Mouse (Mus musculus) MEL (cell line): ENCODE results near the gene Cbln3. TPM values are rescaled to one million over a fixed set of nuclear protein-coding genes. Genes with fewer than 3 reads are reported as not detected.
A peak's percentile ranks its signal among the peaks of the same experiment; 100 is the strongest.

Source experiments
- DNase-seq: peaks from one replicate; pipeline ENCODE4 v3.0.0; 2011; ENCODE audit warnings: low read depth, low spot score
- H3K27ac ChIP-seq: 2 replicates; pipeline ENCODE4 v1.5.1; 2012; ENCODE audit warnings: low read depth, mild to moderate bottlenecking, control low read depth, low read length, moderate library complexity; ENCODE audit not compliant: control insufficient read depth
- H3K27me3 ChIP-seq, 2 experiments: fragments of 150-350 bp in 1 of 2; sonication (generic) in 1 of 2; 2 replicates each; pipeline ENCODE4 v1.6.1; 2012; ENCODE audit warnings: low read length in 2 of 2, mild to moderate bottlenecking in 2 of 2, improper control_type of control experiment in 1 of 2, moderate library complexity in 1 of 2; ENCODE audit not compliant: insufficient read depth in 2 of 2, control insufficient read depth in 1 of 2
- H3K36me3 ChIP-seq, 2 experiments: 2 replicates each; pipeline ENCODE4 v1.6.1; 2012 to 2014; ENCODE audit warnings: low read length in 2 of 2, improper control_type of control experiment in 1 of 2, inconsistent platforms in 1 of 2, mild to moderate bottlenecking in 1 of 2; ENCODE audit not compliant: insufficient read depth in 2 of 2, control insufficient read depth in 1 of 2
- H3K4me1 ChIP-seq, 2 experiments: fragments of 150-350 bp in 1 of 2; sonication (generic) in 1 of 2; 2 replicates each; pipeline ENCODE4 v1.6.1; 2012; ENCODE audit warnings: low read length in 2 of 2, improper control_type of control experiment in 1 of 2, mild to moderate bottlenecking in 1 of 2; ENCODE audit not compliant: insufficient read depth in 2 of 2, control insufficient read depth in 1 of 2
- H3K4me3 ChIP-seq, 2 experiments: fragments of 150-350 bp in 1 of 2; sonication (generic) in 1 of 2; 2 replicates each; pipeline ENCODE4 v1.5.1; 2012; ENCODE audit warnings: low read depth in 2 of 2, low read length in 2 of 2, mild to moderate bottlenecking in 2 of 2, moderate library complexity in 2 of 2, control low read depth in 1 of 2, improper control_type of control experiment in 1 of 2; ENCODE audit not compliant: control insufficient read depth in 1 of 2, insufficient read depth in 1 of 2
- H3K79me2 ChIP-seq: 2 replicates; pipeline ENCODE4 v1.6.1; 2012; ENCODE audit warnings: mild to moderate bottlenecking, low read length, moderate library complexity; ENCODE audit not compliant: control insufficient read depth, poor library complexity, insufficient read depth
- H3K9ac ChIP-seq: 2 replicates; pipeline ENCODE4 v1.6.1; 2012; ENCODE audit warnings: low read depth, mild to moderate bottlenecking, control low read depth, low read length, moderate library complexity; ENCODE audit not compliant: control insufficient read depth, poor library complexity, severe bottlenecking
- H3K9me3 ChIP-seq: fragments of 150-350 bp; sonication (generic); replicated peaks from 2 replicates; pipeline ENCODE4 v1.6.1; 2012; ENCODE audit warnings: mild to moderate bottlenecking, low read length, improper control_type of control experiment, moderate library complexity; ENCODE audit not compliant: insufficient read depth
- BHLHE40 ChIP-seq: IDR thresholded peaks from 2 replicates; pipeline ENCODE4 v1.6.1; 2012; ENCODE audit warnings: low read depth, mild to moderate bottlenecking, inconsistent platforms, low read length, improper control_type of control experiment, borderline replicate concordance
- CHD1 ChIP-seq: IDR thresholded peaks from 2 replicates; pipeline ENCODE4 v1.6.1; 2012; ENCODE audit warnings: low read depth, mild to moderate bottlenecking, inconsistent platforms, low read length, improper control_type of control experiment
- CTCF ChIP-seq, 3 experiments: IDR thresholded peaks in 2 of 3; conservative IDR thresholded peaks in 1 of 3; 2 replicates each; pipeline ENCODE4 v1.5.1; 2011 to 2012; ENCODE audit warnings: low read length in 3 of 3, low read depth in 2 of 3, mild to moderate bottlenecking in 2 of 3, improper control_type of control experiment in 1 of 3, inconsistent platforms in 1 of 3, mixed read lengths in 1 of 3, moderate library complexity in 1 of 3; ENCODE audit not compliant: control insufficient read depth in 1 of 3, insufficient read depth in 1 of 3, poor library complexity in 1 of 3, severe bottlenecking in 1 of 3
- ELF1 ChIP-seq: IDR thresholded peaks from 2 replicates; pipeline ENCODE4 v1.6.1; 2014; ENCODE audit warnings: low read depth, mild to moderate bottlenecking, inconsistent platforms, low read length, improper control_type of control experiment, moderate library complexity
- EP300 ChIP-seq, 2 experiments: IDR thresholded peaks; 2 replicates each; pipeline ENCODE4 v1.6.1; 2011; ENCODE audit warnings: improper control_type of control experiment in 2 of 2, low read length in 2 of 2, low read depth in 1 of 2, mild to moderate bottlenecking in 1 of 2
- GATA1 ChIP-seq: IDR thresholded peaks from 2 replicates; pipeline ENCODE4 v1.6.1; 2011; ENCODE audit warnings: low read depth, low read length, improper control_type of control experiment
- KAT2A ChIP-seq: conservative IDR thresholded peaks from 2 replicates; pipeline ENCODE4 v1.6.1; 2012; ENCODE audit warnings: low read depth, low read length, improper control_type of control experiment, inconsistent platforms
- MYC ChIP-seq: IDR thresholded peaks from 2 replicates; pipeline ENCODE4 v1.6.1; 2011; ENCODE audit warnings: low read depth, mild to moderate bottlenecking, low read length, improper control_type of control experiment, moderate library complexity
- NRF1 ChIP-seq: IDR thresholded peaks from 2 replicates; pipeline ENCODE4 v1.6.1; 2014; ENCODE audit warnings: low read depth, mild to moderate bottlenecking, inconsistent platforms, low read length, improper control_type of control experiment, moderate library complexity; ENCODE audit not compliant: poor library complexity, insufficient read depth, severe bottlenecking
- RAD21 ChIP-seq: IDR thresholded peaks from 2 replicates; pipeline ENCODE4 v1.6.1; 2011; ENCODE audit warnings: mild to moderate bottlenecking, low read depth, low read length, improper control_type of control experiment
- SIN3A ChIP-seq: IDR thresholded peaks from 2 replicates; pipeline ENCODE4 v1.6.1; 2012; ENCODE audit warnings: low read length, improper control_type of control experiment, inconsistent platforms
- SMC3 ChIP-seq: IDR thresholded peaks from 2 replicates; pipeline ENCODE4 v1.6.1; 2011; ENCODE audit warnings: low read depth, low read length, improper control_type of control experiment
- TBP ChIP-seq: IDR thresholded peaks from 2 replicates; pipeline ENCODE4 v1.8.0; 2011; ENCODE audit warnings: low read depth, low read length, improper control_type of control experiment
- TCF12 ChIP-seq: IDR thresholded peaks from 2 replicates; pipeline ENCODE4 v1.6.1; 2014; ENCODE audit warnings: low read depth, mild to moderate bottlenecking, inconsistent platforms, low read length, improper control_type of control experiment, moderate library complexity
- ZC3H11A ChIP-seq: IDR thresholded peaks from 2 replicates; pipeline ENCODE4 v1.6.1; 2012; ENCODE audit warnings: low read depth, mild to moderate bottlenecking, inconsistent platforms, low read length, improper control_type of control experiment
- ZKSCAN1 ChIP-seq: IDR thresholded peaks from 2 replicates; pipeline ENCODE4 v1.6.1; 2012; ENCODE audit warnings: low read depth, mild to moderate bottlenecking, inconsistent platforms, low read length, improper control_type of control experiment, moderate library complexity
- ZNF384 ChIP-seq: IDR thresholded peaks from 2 replicates; pipeline ENCODE4 v1.6.1; 2012; ENCODE audit warnings: low read depth, mild to moderate bottlenecking, inconsistent platforms, low read length, improper control_type of control experiment
- polyA plus RNA-seq, 2 experiments: library from polyadenylated mRNA; stranded (reverse) in 1 of 2; unstranded in 1 of 2; fragments of >175 nt in 1 of 2; fragments of >200 nt in 1 of 2; gene quantifications; 2 replicates each; pipeline versions ENCODE4 v1.2.1 to v1.2.4; 2012; ENCODE audit warnings: low replicate concordance in 2 of 2, low read depth in 1 of 2; ENCODE audit not compliant: insufficient read length in 2 of 2, insufficient read depth in 1 of 2, missing spikeins in 1 of 2
- total RNA-seq: library from RNA; depleted of rRNA; stranded (reverse); fragments of 300-350 nt; gene quantifications from 2 replicates; pipeline ENCODE4 v1.2.3, GENCODE M21; 2012

Cbln3 gene
- total and polyA plus RNA-seq, 3 experiments: 0.19 TPM; not detected in 2

GRCm38 (mm10) chr14:55880982-55881381 is 3.2 kb downstream of the Cbln3 start (continued):
- TF ChIP-seq MYC (peak; percentile 44; the same call in 1 of the 2 replicates), ZKSCAN1 (no peak), GATA1 (peak; percentile 80), RAD21 (no peak), EP300 (IDR thresholded peaks at IDR 0.05; ENCODE audit: low read depth in 1 of 2, low read length in 2 of 2) (peak; percentile 87 to 89), SIN3A (peak; percentile 68), ZNF384 (no peak), TBP (no peak), SMC3 (no peak)
- TF ChIP-seq, all 39 proteins: peak for 14

DNA sequence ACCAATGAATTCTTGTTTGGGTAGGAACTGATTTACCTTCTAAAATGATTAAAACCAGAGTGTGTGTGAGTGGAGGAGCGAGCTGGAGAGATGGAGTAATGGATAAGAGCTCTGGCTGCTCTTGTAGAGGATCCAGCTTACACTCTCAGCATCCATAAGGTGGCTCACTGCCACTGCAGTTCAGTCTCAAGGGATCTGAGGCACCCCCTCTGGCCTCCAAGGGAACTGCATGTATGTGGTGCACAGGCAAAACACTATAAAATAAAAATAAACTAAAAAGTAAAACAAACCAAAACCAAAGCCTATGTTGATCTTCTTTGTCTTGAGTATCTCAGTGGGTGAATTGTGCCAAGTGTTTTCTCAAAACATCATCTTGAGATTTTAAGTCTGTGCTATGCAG is 4.6 kb downstream of the Cbln3 start:
- H3K9ac ChIP-seq: no peak overlapping the region
- H3K27me3 ChIP-seq: no peaks in the 10 kb centered on the region
- TF ChIP-seq SIN3A (peak; percentile 45; the same call in 1 of the 2 replicates), ZC3H11A (peak; percentile 6; the same call in 1 of the 2 replicates), CTCF (IDR thresholded peaks at IDR 0.05 in 2 of 3, conservative IDR thresholded peaks at IDR 0.05 in 1 of 3; ENCODE audit: control insufficient read depth in 1 of 3, insufficient read depth in 1 of 3, low read depth in 2 of 3, low read length in 3 of 3, poor library complexity in 1 of 3, severe bottlenecking in 1 of 3) (peak; percentile 61 to 88 (median 72)), MYC (peak; percentile 64; the same call in 1 of the 2 replicates), SMC3 (peak; percentile 31; the same call in 1 of the 2 replicates), BHLHE40 (no peak), CHD1 (no peak), ZKSCAN1 (peak; percentile 98), KAT2A (no peak), TCF12 (0 out of 2 replicates have a peak, but pooled peaks have one; percentile 41), RAD21 (peak; percentile 12)
- TF ChIP-seq, all 39 proteins: peak for 8
- Histone ChIP-seq H3K36me3 (peaks cover 0 to 7% of the 10 kb centered on the region in 2 experiments; a peak in 2 of 4 replicates), H3K4me3 (no peak overlapping the region), H3K79me2 (no peaks in the 10 kb centered on the region), H3K9me3 (no peaks in the 10 kb centered on the region), H3K27ac (no peak overlapping the region), H3K4me1 (peaks cover 4 to 29% of the 10 kb centered on the region in 2 experiments)
- peak; percentile 82 for DNase-seq

- Histone ChIP-seq H3K4me3 (no peak overlapping the region), H3K4me1 (peaks cover 3 to 25% of the 10 kb centered on the region in 2 experiments), H3K36me3 (peaks cover 0 to 7% of the 10 kb centered on the region in 2 experiments; a peak in 2 of 4 replicates), H3K27ac (no peak overlapping the region), H3K27me3 (no peaks in the 10 kb centered on the region), H3K9me3 (no peaks in the 10 kb centered on the region), H3K79me2 (no peaks in the 10 kb centered on the region), H3K9ac (no peak overlapping the region)
- 0 out of 2 replicates have a peak, but pooled peaks have one; percentile 5 for TF ChIP-seq ZNF384
- TF ChIP-seq NRF1: no peak
- no peak for TF ChIP-seq BHLHE40
- TF ChIP-seq ELF1: no peak
- DNase-seq: no peak
Measured at GRCm38 (mm10) chr14:55878316-55878940, 5.8 kb downstream of the Cbln3 start.
